ENCODE assay signal across 20 mouse cellular contexts in the genomic region with DNA sequence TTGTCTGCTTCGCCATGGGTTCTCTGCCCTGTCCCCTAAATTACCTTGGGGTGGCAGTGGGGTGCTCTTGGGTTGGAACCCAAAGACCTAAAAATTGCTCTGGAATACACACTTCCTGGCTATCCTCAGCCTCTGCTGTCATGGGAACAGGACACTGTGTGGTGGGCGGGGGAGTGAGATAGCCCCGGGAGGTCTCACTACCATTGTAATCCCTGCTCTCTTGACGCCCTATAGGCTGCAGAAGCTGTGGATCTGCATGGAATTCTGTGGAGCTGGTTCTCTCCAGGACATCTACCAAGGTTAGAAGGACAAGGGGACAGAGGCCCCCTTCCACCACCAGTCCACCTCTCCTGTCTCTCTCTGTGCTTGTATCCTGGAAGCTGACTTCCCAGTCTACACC. TPM values are rescaled to one million over a fixed set of nuclear protein-coding genes. Genes with fewer than 3 reads are reported as not detected.
DNase-seq lines count a peak whose midpoint lies in the region; ATAC-seq and TF ChIP-seq lines count a peak whose summit lies in the region.
"Had no signal": no experiment of that assay in that cellular context is flagged by ENCODE, and none has a peak within 500 bp of the region (broad histone marks: within the 10 kb centered on the region; RNA-seq: fewer than 3 reads in every experiment).

No protein-coding gene starts in this region.

- H3K4me2 ChIP-seq in limb, embryonic 11.5 days (ENCODE audit: low read depth, severe bottlenecking) = peak overlapping the region; percentile 95; the same call in 1 of the 2 replicates
- peak overlapping the region; percentile 99 for H3K4me2 ChIP-seq in liver, embryonic 16.5 days (ENCODE audit: low read depth, low read length)
- no peak overlapping the region for H3K4me2 ChIP-seq in forebrain, embryonic 16.5 days (ENCODE audit: low read length)
- H3K4me2 ChIP-seq: neural tube, embryonic 13.5 days had no signal

- peak overlapping the region; percentile 91 for H3K4me3 ChIP-seq in E14TG2a.4 (replicated peaks; ENCODE audit: low read length)
- H3K4me3 ChIP-seq in limb, embryonic 11.5 days (ENCODE audit: low read depth, low read length) = no peak overlapping the region
- peak overlapping the region; percentile 75 for H3K4me3 ChIP-seq in liver, embryonic 16.5 days (ENCODE audit: low read depth, low read length)
- H3K4me3 ChIP-seq in forebrain, embryonic 16.5 days (replicated peaks; ENCODE audit: low read length) = no peak overlapping the region
- H3K4me3 ChIP-seq: heart, adult 2 months; neural tube, embryonic 13.5 days had no signal

- ATAC-seq in limb, embryonic 11.5 days (ENCODE audit: insufficient number of reproducible peaks, low FRiP score, low TSS enrichment, low read depth) = no peak
- no peak for ATAC-seq in liver, embryonic 16.5 days (ENCODE audit: low read depth)
- no peak for ATAC-seq in forebrain, embryonic 16.5 days
- ATAC-seq: CD4-positive, CD25-positive, alpha-beta regulatory T cell, adult 4 months had no signal

- no peak overlapping the region for H3K9ac ChIP-seq in limb, embryonic 11.5 days (ENCODE audit: low read length)
- H3K9ac ChIP-seq in liver, embryonic 16.5 days (ENCODE audit: low read depth, low read length) = no peak overlapping the region; the same call in 1 of the 2 replicates
- no peak overlapping the region for H3K9ac ChIP-seq in forebrain, embryonic 16.5 days (replicated peaks; ENCODE audit: low read depth, low read length)
- H3K9ac ChIP-seq: embryonic facial prominence, embryonic 13.5 days; heart, embryonic 15.5 days; neural tube, embryonic 13.5 days had no signal

- intact Hi-C loops in heart, postnatal 14 days (cut with DNase I) = loop anchor here (10.0 kb wide), 1 partner anchor 191 kb away; a partner anchor contains a TSS

- H3K36me3 ChIP-seq in E14TG2a.4 (ENCODE audit: insufficient read depth, low read length) = peaks cover 41% of the 10 kb centered on the region
- peaks cover 4% of the 10 kb centered on the region; the same call in 1 of the 2 replicates for H3K36me3 ChIP-seq in limb, embryonic 11.5 days (ENCODE audit: control insufficient read depth, insufficient read depth, low read length)
- 0 out of 2 replicates have a peak, but pooled peaks cover 5% of the 10 kb centered on the region for H3K36me3 ChIP-seq in liver, embryonic 16.5 days (ENCODE audit: control insufficient read depth, insufficient read depth)
- H3K36me3 ChIP-seq in forebrain, embryonic 16.5 days (ENCODE audit: control insufficient read depth, insufficient read depth) = no peaks in the 10 kb centered on the region

- no peak overlapping the region for H3K27ac ChIP-seq in limb, embryonic 11.5 days (replicated peaks; ENCODE audit: low read depth, low read length)
- no peak overlapping the region for H3K27ac ChIP-seq in liver, embryonic 16.5 days (ENCODE audit: low read length)
- H3K27ac ChIP-seq in forebrain, embryonic 16.5 days (ENCODE audit: low read length) = no peak overlapping the region
- H3K27ac ChIP-seq: embryonic facial prominence, embryonic 13.5 days; heart, adult 2 months; heart, embryonic 15.5 days; neural tube, embryonic 13.5 days had no signal

- peaks cover 54% of the 10 kb centered on the region for H3K4me1 ChIP-seq in E14TG2a.4 (replicated peaks; ENCODE audit: low read depth, low read length)
- H3K4me1 ChIP-seq in limb, embryonic 11.5 days (ENCODE audit: control insufficient read depth, insufficient read depth, low read length) = peaks cover 12% of the 10 kb centered on the region
- H3K4me1 ChIP-seq in liver, embryonic 16.5 days (ENCODE audit: control insufficient read depth, low read depth, low read length) = peaks cover 24% of the 10 kb centered on the region
- H3K4me1 ChIP-seq in forebrain, embryonic 16.5 days (replicated peaks; ENCODE audit: control insufficient read depth, insufficient read depth, low read length) = peaks cover 13% of the 10 kb centered on the region

- peak; percentile 85 for DNase-seq in heart, adult 11 months
- DNase-seq in heart, postnatal 14 days = no peak
- DNase-seq in limb, embryonic 11.5 days (ENCODE audit: low spot score) = no peak
- no peak for DNase-seq in kidney, postnatal 25 days
- no peak for DNase-seq in thymus, adult 18-20 months
- DNase-seq: adrenal gland, postnatal 25 days; cerebellum, adult 11 months; gastrocnemius, postnatal 14 days; heart, adult 2 months; kidney, adult 2 months; kidney, postnatal 14 days; midbrain, embryonic 14.5 days; right cerebral cortex, adult 18-20 months had no signal

- TF ChIP-seq CTCF in E14TG2a.4 (conservative IDR thresholded peaks at IDR 0.05; ENCODE audit: low read length) = no peak

- H3K27me3 ChIP-seq in E14TG2a.4 (ENCODE audit: insufficient read depth, low read length) = no peaks in the 10 kb centered on the region
- H3K27me3 ChIP-seq in limb, embryonic 11.5 days (ENCODE audit: control insufficient read depth, insufficient read depth, low read length) = no peaks in the 10 kb centered on the region
- H3K27me3 ChIP-seq in liver, embryonic 16.5 days (ENCODE audit: control insufficient read depth, insufficient read depth, low read depth, low read length) = no peaks in the 10 kb centered on the region
- H3K27me3 ChIP-seq in forebrain, embryonic 16.5 days (replicated peaks; ENCODE audit: control insufficient read depth, insufficient read depth, low read length) = no peaks in the 10 kb centered on the region
- H3K27me3 ChIP-seq: embryonic facial prominence, embryonic 13.5 days; heart, embryonic 15.5 days; neural tube, embryonic 13.5 days had no signal

- H3K9me3 ChIP-seq in E14TG2a.4 (ENCODE audit: low read length) = no peaks in the 10 kb centered on the region
- no peaks in the 10 kb centered on the region for H3K9me3 ChIP-seq in limb, embryonic 11.5 days (ENCODE audit: control insufficient read depth, low read length)
- no peaks in the 10 kb centered on the region for H3K9me3 ChIP-seq in liver, embryonic 16.5 days (replicated peaks; ENCODE audit: control insufficient read depth, low read length)
- no peaks in the 10 kb centered on the region for H3K9me3 ChIP-seq in forebrain, embryonic 16.5 days (ENCODE audit: control insufficient read depth, low read length)
- H3K9me3 ChIP-seq: embryonic facial prominence, embryonic 13.5 days; heart, embryonic 15.5 days; neural tube, embryonic 13.5 days had no signal

- 80% methylated on average over 4 of the region's 4 CpGs for whole genome bisulfite sequencing in limb, embryonic 11.5 days
- 60% methylated on average over 4 of the region's 4 CpGs for WGBS in liver, embryonic 16.5 days (ENCODE audit: insufficient replicate concordance)
- 79% methylated on average over 4 of the region's 4 CpGs for WGBS in forebrain, embryonic 16.5 days

RNA-seq across cellular contexts. Expression of a gene that starts 2.0 kb away (rescaled TPM):
- total RNA-seq in heart, postnatal 14 days (2021) = 1 to 10 TPM in 1 of 2 experiments, under 1 TPM in 1; 0.96 to 2.4 TPM
- 10.5 and 12.1 TPM in 2 replicates for polyA plus RNA-seq in limb, embryonic 11.5 days (2014; fragmentation: Nextera tagmentation; extraction: Ambion mirVana)
- polyA plus RNA-seq in liver, embryonic 16.5 days (2015; fragmentation: Nextera tagmentation; extraction: Ambion mirVana) = 28.3 and 30.2 TPM in 2 replicates
- polyA plus RNA-seq in forebrain, embryonic 16.5 days (2015; fragmentation: Nextera tagmentation; extraction: Ambion mirVana) = 6.7 and 10.0 TPM in 2 replicates

RNA-seq across cellular contexts. Expression of a gene that starts 2.2 kb away (rescaled TPM):
- total RNA-seq in heart, postnatal 14 days (2021) = 100 to 1,000 TPM; 157 to 159 TPM
- 463 and 476 TPM in 2 replicates for polyA plus RNA-seq in limb, embryonic 11.5 days (2014; fragmentation: Nextera tagmentation; extraction: Ambion mirVana)
- polyA plus RNA-seq in liver, embryonic 16.5 days (2015; fragmentation: Nextera tagmentation; extraction: Ambion mirVana) = 195 and 205 TPM in 2 replicates
- polyA plus RNA-seq in forebrain, embryonic 16.5 days (2015; fragmentation: Nextera tagmentation; extraction: Ambion mirVana) = 296 and 297 TPM in 2 replicates

RNA-seq across cellular contexts. Expression of a gene that starts 21.7 kb away (rescaled TPM):
- 100 to 1,000 TPM; 110 to 127 TPM for total RNA-seq in heart, postnatal 14 days (2021)
- polyA plus RNA-seq in limb, embryonic 11.5 days (2014; fragmentation: Nextera tagmentation; extraction: Ambion mirVana) = 208 and 213 TPM in 2 replicates
- 130 and 137 TPM in 2 replicates for polyA plus RNA-seq in liver, embryonic 16.5 days (2015; fragmentation: Nextera tagmentation; extraction: Ambion mirVana)
- polyA plus RNA-seq in forebrain, embryonic 16.5 days (2015; fragmentation: Nextera tagmentation; extraction: Ambion mirVana) = 150 and 155 TPM in 2 replicates

Comparison
In these comparisons a context has a peak if more than half of its experiments do, and no peak if none do; other contexts are left out.
1. H3K4me3 ChIP-seq: peak in E14TG2a.4 (single experiment) and liver, embryonic 16.5 days (single experiment); none in limb, embryonic 11.5 days (single experiment) and forebrain, embryonic 16.5 days (single experiment).